Mouse (Mus musculus) lung, postnatal 0 days (tissue): ENCODE data around the gene Cd300lg. TPM values are rescaled to one million over a fixed set of nuclear protein-coding genes. Genes with fewer than 3 reads are reported as not detected.

Experiments used
- ATAC-seq: fragments of 200-750 bp; cut with Nextera tagmentation; 2 replicates; pipeline ENCODE4 v1.8.0; 2017; ENCODE audit warnings: moderate library complexity
- DNase-seq: peaks from one replicate; pipeline ENCODE4 v3.0.0-alpha.2; 2016; ENCODE audit warnings: low spot score
- H3K27ac ChIP-seq: fragments of 300-500 bp; sonication (generic); 2 replicates; pipeline ENCODE4 v1.5.1; 2014; ENCODE audit warnings: antibody characterized with exemption, mild to moderate bottlenecking, low read length, mixed read lengths
- H3K27me3 ChIP-seq: fragments of 300-500 bp; sonication (generic); replicated peaks from 2 replicates; pipeline ENCODE4 v1.6.1; 2014; ENCODE audit warnings: low read length, mixed read lengths; ENCODE audit not compliant: insufficient read depth
- H3K36me3 ChIP-seq: fragments of 300-500 bp; sonication (generic); 2 replicates; pipeline ENCODE4 v1.6.1; 2014; ENCODE audit warnings: low read length, mixed read lengths; ENCODE audit not compliant: insufficient read depth
- H3K4me1 ChIP-seq: fragments of 300-500 bp; sonication (generic); 2 replicates; pipeline ENCODE4 v1.6.1; 2014; ENCODE audit warnings: antibody characterized with exemption, low read depth, low read length, mixed read lengths; ENCODE audit not compliant: insufficient read depth
- H3K4me2 ChIP-seq: fragments of 300-500 bp; sonication (generic); replicated peaks from 2 replicates; pipeline ENCODE4 v1.6.1; 2014; ENCODE audit warnings: low read depth, mild to moderate bottlenecking, low read length, moderate library complexity, mixed read lengths
- H3K4me3 ChIP-seq: fragments of 300-500 bp; sonication (generic); 2 replicates; pipeline ENCODE4 v1.5.1; 2014; ENCODE audit warnings: low read depth, low read length
- H3K9ac ChIP-seq: fragments of 300-500 bp; sonication (generic); replicated peaks from 2 replicates; pipeline ENCODE4 v1.6.1; 2014; ENCODE audit warnings: low read depth, mild to moderate bottlenecking
- H3K9me3 ChIP-seq: fragments of 300-500 bp; sonication (generic); 2 replicates; pipeline ENCODE4 v1.6.1; 2016; ENCODE audit warnings: low read length, mixed read lengths
- CTCF ChIP-seq: IDR thresholded peaks from 2 replicates; pipeline ENCODE4 v1.5.1; 2016; ENCODE audit warnings: antibody characterized with exemption, mild to moderate bottlenecking
- EP300 ChIP-seq: IDR thresholded peaks from 2 replicates; pipeline ENCODE4 v1.6.1; 2016; ENCODE audit warnings: antibody characterized with exemption, mild to moderate bottlenecking, control low read depth
- WGBS: fragments of 180-500 bp; shearing (Covaris S2); extraction: QIAGEN DNeasy Blood & Tissue Kit; methylation state at CpG from one replicate; pipeline ENCODE4 v1.1.7; 2014; 5-methylcytosine and 5-hydroxymethylcytosine counted together
- polyA plus RNA-seq: library from polyadenylated mRNA; unstranded; fragments of >200 nt; fragmentation: Nextera tagmentation; extraction: Ambion mirVana; gene quantifications from 2 replicates; pipeline ENCODE4 v1.2.1, GENCODE M21; 2015

Cd300lg gene
- polyA plus RNA-seq, 1 experiment from 2014 or later, result 2.4 TPM

DNA sequence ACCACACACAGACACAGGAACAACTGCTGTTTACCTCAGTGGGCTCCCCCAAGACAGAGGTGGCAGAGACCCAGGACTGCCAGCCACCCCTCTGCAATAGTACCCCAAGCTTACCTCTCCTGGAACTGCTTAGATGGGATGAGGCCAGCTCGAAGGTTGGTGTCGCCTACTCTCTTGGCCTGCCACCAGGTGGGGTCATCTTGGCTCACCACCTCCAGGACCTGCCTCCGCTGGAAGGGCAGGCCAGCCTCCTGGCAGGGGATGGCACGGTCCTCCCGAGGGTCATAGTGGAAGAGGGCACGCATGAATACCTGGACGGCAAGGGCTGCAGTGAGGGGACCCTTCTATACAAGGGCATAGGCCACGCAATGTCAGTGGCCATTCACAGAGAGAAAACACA lies 28.1 kb upstream of the Cd300lg start:
- no peak overlapping the region for H3K9ac ChIP-seq
- TF ChIP-seq CTCF (0 out of 2 replicates have a peak, but pooled peaks have one; percentile 8), EP300 (no peak)

DNA sequence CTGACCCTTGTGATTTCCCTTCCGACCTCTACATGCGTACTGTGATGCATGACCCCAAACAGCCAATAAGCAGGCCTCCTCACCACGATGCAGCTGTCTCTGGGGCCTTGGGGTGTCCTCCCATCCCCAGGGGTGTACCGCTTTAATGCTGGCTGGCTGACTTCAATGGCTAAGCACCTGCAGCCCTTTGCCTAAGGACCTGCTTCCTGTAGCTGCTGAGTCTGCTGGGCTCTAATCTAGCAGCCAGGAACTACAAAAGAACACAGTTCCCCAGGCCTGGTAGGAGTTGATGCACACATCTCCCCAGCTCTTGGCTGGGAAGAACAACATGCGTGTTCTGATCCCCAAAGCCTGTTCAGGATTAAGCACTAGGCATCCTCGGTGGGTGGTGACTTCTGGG lies 25.8 kb upstream of the Cd300lg start:
- no peak overlapping the region for H3K4me3 ChIP-seq
- no peak for TF ChIP-seq CTCF
- no peak for TF ChIP-seq EP300
- WGBS, result 72% methylated on average over 6 of the region's 6 CpGs
- H3K27ac ChIP-seq, result no peak overlapping the region
- no peak for ATAC-seq
- no peaks in the 10 kb centered on the region for H3K27me3 ChIP-seq
- no peak overlapping the region for H3K9ac ChIP-seq
- no peaks in the 10 kb centered on the region for H3K4me1 ChIP-seq
- H3K9me3 ChIP-seq, result no peaks in the 10 kb centered on the region
- H3K4me2 ChIP-seq, result no peak overlapping the region
- H3K36me3 ChIP-seq, result no peaks in the 10 kb centered on the region
- no peak for DNase-seq

More for the DNA sequence above, 28.1 kb upstream of the Cd300lg start:
- ATAC-seq (no peak), DNase-seq (no peak)
- no peak overlapping the region for H3K27ac ChIP-seq
- H3K27me3 ChIP-seq, result no peaks in the 10 kb centered on the region
- no peaks in the 10 kb centered on the region for H3K9me3 ChIP-seq
- H3K4me2 ChIP-seq, result no peak overlapping the region
- no peak overlapping the region for H3K4me3 ChIP-seq
- no peaks in the 10 kb centered on the region for H3K4me1 ChIP-seq
- H3K36me3 ChIP-seq, result no peaks in the 10 kb centered on the region
- WGBS, result 79% methylated on average over 8 of the region's 8 CpGs

DNA sequence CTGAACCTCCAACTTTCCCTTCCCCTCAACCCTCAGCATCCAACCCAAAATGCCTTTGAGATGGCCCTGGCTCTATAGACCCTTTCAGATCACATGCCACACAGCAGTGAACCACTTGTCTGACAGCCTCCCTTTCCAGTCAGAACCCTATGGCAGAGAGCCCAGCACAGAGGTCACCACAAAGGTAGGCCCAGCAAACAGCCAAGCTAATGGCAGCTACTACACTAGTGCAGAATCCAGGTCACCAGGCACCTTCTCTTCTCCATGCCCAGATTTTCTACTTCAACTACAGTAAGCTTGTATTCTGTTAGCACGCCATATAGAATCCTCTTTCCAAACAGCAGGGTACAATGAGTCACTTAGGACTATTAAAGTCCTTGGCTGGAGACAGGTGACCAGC lies 25.2 kb upstream of the Cd300lg start:
- Histone ChIP-seq H3K36me3 (no peaks in the 10 kb centered on the region), H3K4me1 (no peaks in the 10 kb centered on the region), H3K9ac (no peak overlapping the region), H3K27me3 (no peaks in the 10 kb centered on the region), H3K4me2 (no peak overlapping the region), H3K9me3 (no peaks in the 10 kb centered on the region), H3K27ac (no peak overlapping the region), H3K4me3 (no peak overlapping the region)
- WGBS, result 85% methylated on average over 1 of the region's 1 CpGs
- TF ChIP-seq CTCF (no peak), EP300 (no peak)
- ATAC-seq (no peak), DNase-seq (no peak)

DNA sequence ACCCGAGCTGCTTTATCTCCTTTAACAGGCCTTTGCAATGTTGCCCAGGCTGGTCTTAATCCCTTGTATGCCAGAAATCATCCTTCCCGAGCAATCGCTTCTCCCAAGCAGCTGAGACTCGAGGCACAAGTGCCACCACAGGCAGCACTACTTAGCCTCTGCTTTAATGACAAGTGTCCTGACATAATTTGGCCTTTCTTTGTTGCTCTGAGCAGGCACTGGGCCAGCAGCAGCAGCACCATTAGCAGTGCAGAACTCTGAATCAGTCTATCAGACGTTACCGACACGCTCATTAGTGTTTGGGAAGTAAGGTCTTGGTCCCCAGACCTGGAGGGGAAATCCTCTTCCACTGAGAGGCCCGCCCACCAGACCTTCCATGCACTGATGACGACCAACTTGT lies 21.6 kb upstream of the Cd300lg start:
- WGBS, result 74% methylated on average over 9 of the region's 9 CpGs
- Histone ChIP-seq H3K4me3 (no peak overlapping the region), H3K9me3 (no peaks in the 10 kb centered on the region), H3K9ac (no peak overlapping the region), H3K4me2 (no peak overlapping the region), H3K4me1 (no peaks in the 10 kb centered on the region), H3K27me3 (no peaks in the 10 kb centered on the region), H3K27ac (no peak overlapping the region), H3K36me3 (no peaks in the 10 kb centered on the region)
- DNase-seq (no peak), ATAC-seq (no peak)
- TF ChIP-seq CTCF (no peak), EP300 (no peak)

DNA sequence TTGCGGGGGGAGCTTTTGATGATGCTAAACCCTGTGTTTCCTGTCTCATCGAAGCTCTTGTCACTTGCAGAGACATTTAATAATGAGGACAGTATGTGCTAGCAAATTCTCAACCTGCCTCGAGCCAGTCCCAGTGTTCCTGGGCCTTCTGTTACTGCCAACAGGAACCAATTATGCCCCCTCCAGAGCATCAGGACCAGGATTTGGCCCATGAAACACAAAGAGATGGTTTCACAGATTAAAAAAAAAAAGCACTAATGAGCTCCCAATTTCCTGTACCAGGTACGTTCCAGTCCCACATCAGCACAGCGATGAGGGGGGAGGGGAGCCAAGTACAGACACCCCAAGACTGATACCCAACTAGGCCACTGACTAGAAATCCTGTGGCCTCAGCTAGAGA lies 20.1 kb upstream of the Cd300lg start:
- Histone ChIP-seq H3K27me3 (no peaks in the 10 kb centered on the region), H3K27ac (no peak overlapping the region), H3K9me3 (no peaks in the 10 kb centered on the region), H3K4me1 (no peaks in the 10 kb centered on the region), H3K4me3 (no peak overlapping the region), H3K36me3 (no peaks in the 10 kb centered on the region), H3K4me2 (no peak overlapping the region), H3K9ac (no peak overlapping the region)
- ATAC-seq, result no peak
- WGBS, result 81% methylated on average over 5 of the region's 5 CpGs
- no peak for DNase-seq
- TF ChIP-seq EP300 (no peak), CTCF (no peak)

DNA sequence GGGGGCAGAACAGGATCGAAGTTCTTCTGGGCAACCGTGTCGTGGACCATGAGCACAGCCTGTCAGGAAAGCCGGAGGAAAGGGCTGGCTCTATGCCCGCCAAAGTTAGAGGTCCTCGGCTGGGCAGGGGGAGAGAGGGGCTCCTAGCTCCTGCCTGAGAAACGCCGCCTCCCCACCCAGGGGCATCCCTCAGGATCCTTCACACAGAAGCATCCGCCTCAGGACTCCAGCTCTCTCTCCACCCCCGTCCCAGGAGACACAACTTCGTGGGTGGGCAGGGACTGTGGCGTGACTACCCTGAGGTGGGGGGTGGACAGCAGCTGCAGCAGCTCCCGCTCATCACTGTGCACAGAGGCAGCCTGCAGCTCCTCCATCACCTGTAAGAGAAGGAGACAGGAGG lies 17.9 kb upstream of the Cd300lg start:
- TF ChIP-seq EP300 (no peak), CTCF (no peak)
- no peak overlapping the region for H3K4me3 ChIP-seq
- H3K4me2 ChIP-seq, result no peak overlapping the region
- no peaks in the 10 kb centered on the region for H3K27me3 ChIP-seq
- H3K9me3 ChIP-seq, result no peaks in the 10 kb centered on the region
- ATAC-seq, result no peak
- no peaks in the 10 kb centered on the region for H3K36me3 ChIP-seq
- H3K9ac ChIP-seq, result no peak overlapping the region
- WGBS, result 77% methylated on average over 13 of the region's 13 CpGs
- no peak overlapping the region for H3K27ac ChIP-seq
- no peak for DNase-seq
- no peaks in the 10 kb centered on the region for H3K4me1 ChIP-seq

DNA sequence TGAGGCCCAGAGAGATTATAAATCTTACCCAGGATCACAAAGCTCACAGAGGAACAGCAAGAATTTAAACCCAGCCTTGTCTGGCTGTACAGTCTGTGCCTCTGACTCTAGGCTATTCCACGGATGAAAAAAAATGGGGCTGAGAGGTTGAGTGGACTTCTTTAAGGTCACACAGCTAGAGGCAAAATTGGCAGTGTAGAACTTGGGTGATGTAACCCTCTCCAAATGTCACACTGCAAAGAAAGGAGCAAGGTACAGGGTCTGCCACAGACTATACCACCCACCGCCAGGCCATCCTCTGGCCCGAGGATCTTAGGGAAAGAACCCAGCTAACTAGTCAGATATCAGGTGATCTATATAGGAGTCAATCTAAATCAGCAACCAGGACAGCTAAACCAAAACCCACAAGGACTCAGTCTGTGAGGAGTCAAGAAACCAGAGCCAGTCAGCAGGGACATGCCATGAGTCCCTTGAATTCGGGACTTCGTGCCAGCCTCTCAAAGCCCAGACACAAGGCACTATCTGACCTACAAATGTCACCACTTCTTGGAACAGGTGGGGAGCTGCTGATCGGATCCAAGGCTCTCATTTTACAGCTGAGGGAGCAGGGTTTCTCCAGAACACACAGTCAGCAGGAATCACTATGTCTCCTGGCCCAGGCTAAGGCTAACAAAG lies 17.1 kb upstream of the Cd300lg start:
- DNase-seq (no peak), ATAC-seq (no peak)
- Histone ChIP-seq H3K27me3 (no peaks in the 10 kb centered on the region), H3K36me3 (no peaks in the 10 kb centered on the region), H3K27ac (no peak overlapping the region), H3K4me2 (no peak overlapping the region), H3K9me3 (no peaks in the 10 kb centered on the region), H3K4me3 (no peak overlapping the region), H3K4me1 (no peaks in the 10 kb centered on the region), H3K9ac (no peak overlapping the region)
- WGBS, result 91% methylated on average over 6 of the region's 6 CpGs
- TF ChIP-seq EP300 (no peak), CTCF (no peak)
